Mouse (Mus musculus) small intestine, adult 2 months (tissue): ENCODE data around the gene Dpp8.

Experiments used
- CTCF ChIP-seq: fragments of 200-500 bp; IDR thresholded peaks from 2 replicates; pipeline ENCODE4 v1.5.1; 2012; ENCODE audit warnings: low read depth, mild to moderate bottlenecking, control low read depth, inconsistent platforms, low read length, moderate library complexity, mixed read lengths; ENCODE audit not compliant: insufficient replicate concordance, insufficient read length; ENCODE audit errors: extremely low read depth
- POLR2A ChIP-seq: fragments of 200-500 bp; IDR thresholded peaks from 2 replicates; pipeline ENCODE4 v1.6.1; 2012; ENCODE audit warnings: low read depth, mild to moderate bottlenecking, control low read depth, inconsistent platforms, low read length, moderate library complexity

DNA sequence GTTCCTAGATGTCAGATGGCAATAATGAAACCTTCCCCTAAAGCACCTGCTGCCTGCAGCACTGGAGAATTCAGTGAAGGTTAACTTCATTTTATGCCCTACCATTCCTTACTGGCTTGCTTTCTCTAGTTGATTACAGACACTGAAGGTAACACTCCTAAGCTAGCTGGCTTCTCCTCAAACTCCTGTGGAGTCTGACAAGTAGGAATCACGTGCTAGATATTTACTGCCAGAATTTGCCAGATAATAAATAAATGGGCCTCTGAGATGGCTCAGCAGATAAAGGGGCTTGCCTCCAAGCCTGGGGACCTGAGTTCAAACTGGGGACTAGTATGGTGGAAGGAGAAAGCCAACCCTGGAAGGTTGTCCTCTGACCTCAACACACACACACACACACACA is 54.6 kb downstream of the Dpp8 start:
- TF ChIP-seq CTCF (no peak), POLR2A (no peak)
